Mouse (Mus musculus): ENCODE measurements around the gene Uba2.
"Not testable (repeated sequence)": the region's sequence is repeated elsewhere in the genome, so short reads cannot be mapped to it uniquely, and the experiment has no call there.

The Uba2 gene

DNA sequence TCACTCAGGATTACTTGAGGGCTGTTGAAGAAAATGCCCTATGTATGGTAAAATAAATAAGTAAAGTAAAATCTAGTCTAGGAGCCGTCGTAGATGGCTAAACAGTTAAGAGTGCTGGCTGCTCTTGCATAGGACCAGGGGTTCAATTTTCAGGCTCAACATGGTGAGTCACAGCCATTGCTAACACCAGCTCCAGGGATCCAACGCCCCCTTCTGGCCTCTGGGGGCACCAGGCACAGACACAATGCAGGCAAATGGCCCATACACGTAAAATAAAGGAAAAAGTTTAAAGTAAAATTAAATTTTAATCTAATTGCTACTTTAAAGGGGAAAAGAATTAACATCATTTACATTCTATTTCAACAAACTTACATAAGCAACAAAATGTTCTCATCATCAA lies 2.5 kb downstream of the Uba2 start:
- peak; percentile 47 for DNase-seq (ENCODE audit: low read depth, low spot score)

- DNase-seq (ENCODE audit: low read depth, low spot score) = no peak
Measured at GRCm38 (mm10) chr7:34165999-34166398, 3.4 kb downstream of the Uba2 start.

- no peak for DNase-seq (ENCODE audit: low read depth, low spot score)
Measured at GRCm38 (mm10) chr7:34164671-34165070, 4.7 kb downstream of the Uba2 start.

DNA sequence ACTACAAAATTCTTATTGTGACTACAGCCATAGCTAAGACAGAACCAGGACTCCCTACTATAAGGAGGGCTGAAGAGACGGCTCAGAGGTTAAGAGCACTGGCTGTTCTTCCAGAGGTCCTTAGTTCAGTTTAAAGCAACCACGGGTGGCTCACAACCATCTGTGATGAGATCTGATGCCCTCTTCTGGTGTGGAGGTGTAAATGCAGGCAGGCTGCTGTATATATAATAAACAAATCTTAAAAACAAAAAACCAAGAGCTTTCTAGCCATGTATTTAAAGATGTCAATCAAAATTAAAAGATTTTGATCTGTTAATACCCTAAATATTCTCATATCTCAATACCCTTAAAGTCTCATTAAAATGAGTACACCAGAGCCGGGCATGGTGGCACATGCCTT lies 10.2 kb downstream of the Uba2 start:
- DNase-seq (ENCODE audit: low read depth, low spot score) = no peak

DNA sequence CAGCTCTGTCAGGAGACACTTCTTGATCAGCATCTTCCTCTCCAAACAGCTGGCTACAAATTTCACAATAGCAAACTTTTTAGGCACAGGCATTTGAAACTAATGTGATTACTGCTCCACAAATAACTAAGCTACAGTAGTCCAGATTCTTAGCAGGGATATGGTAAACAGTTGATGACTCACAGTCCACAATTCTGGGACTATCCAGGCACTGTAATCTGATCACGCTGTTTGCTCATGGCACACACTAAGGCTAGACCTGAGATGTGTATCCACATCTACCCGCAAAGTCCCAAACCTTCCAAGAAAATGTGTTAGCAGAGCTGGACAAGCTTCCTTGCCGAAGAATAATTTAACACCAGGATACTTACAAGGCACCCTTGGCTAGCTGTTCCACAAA lies 11.4 kb downstream of the Uba2 start:
- no peak for DNase-seq (ENCODE audit: low read depth, low spot score)

- peak; percentile 8 for DNase-seq (ENCODE audit: low read depth, low spot score)
Measured at GRCm38 (mm10) chr7:34147193-34147592, 22.2 kb downstream of the Uba2 start.

- no peak for DNase-seq (ENCODE audit: low read depth, low spot score)
Measured at GRCm38 (mm10) chr7:34141123-34141522, 28.3 kb downstream of the Uba2 start.

- DNase-seq (ENCODE audit: low read depth, low spot score) = no peak
Measured at GRCm38 (mm10) chr7:34139493-34139892, 29.9 kb downstream of the Uba2 start.

GRCm38 (mm10) chr7:34134336-34134735 lies 35.1 kb downstream of the Uba2 start:
- DNase-seq (ENCODE audit: low read depth, low spot score) = no peak

GRCm38 (mm10) chr7:34133117-34133762 lies 36.2 kb downstream of the Uba2 start, which contains the start of gene Wtip:
Gene Wtip, minus strand, starts transcription at chr7:34133268.
- no peak for DNase-seq (ENCODE audit: low read depth, low spot score)

DNA sequence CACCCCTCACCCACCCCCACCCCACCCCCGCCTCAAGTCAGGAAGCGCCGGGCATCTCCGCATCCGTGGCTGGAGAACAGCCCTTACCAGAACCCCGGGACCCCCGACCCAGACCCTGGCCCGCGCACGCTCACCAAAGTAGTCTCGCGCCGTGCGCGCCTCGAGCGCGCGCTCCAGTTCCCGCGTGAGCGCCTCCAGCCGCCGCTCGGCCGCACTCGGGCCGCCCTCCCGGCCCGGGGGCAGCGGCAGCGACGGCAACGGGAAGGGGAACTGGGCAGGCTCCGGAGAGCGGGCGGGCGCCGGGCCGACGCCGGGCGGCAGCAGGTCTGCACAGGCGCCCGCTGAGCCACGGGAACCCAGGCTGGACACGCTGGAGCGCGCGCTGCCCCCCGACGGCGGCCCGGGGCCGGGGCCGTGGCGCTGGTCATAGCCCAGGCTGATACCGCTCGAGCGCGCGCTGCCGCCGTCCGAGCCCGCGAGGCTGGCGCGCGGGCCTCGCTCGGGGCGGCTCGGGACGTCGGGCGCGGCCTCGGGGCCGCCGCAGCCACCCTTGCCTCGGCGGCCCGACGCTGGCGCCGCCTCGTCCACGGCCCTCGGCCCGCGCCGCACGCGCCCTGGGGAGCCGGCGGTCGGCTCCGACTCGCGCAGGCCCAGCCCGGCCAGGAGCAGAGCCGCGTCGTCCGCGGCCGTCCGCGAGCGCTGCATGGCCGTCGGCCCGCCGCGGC lies 36.9 kb downstream of the Uba2 start:
- DNase-seq (ENCODE audit: low read depth, low spot score) = no peak

DNA sequence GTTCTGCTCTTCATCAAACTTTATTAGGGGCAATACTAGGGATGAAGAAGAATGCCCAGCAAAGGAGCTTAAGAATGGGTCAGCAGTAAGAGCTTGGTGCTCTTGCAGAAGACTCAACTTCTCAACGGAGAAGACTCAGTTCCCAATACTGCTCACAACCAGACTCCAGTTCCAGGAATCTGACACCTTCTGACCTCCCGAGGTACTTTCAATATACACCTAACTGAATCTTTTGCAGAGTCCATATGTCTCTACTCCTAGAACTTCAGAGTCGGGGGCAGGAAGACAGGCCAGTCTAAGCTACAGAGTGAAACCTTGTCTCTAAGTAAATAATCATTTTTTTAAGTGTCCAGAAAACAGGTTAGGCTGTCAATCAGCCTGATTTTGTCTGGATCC lies 37.4 kb downstream of the Uba2 start:
- DNase-seq (ENCODE audit: low read depth, low spot score) = no peak

GRCm38 (mm10) chr7:34131118-34131517 lies 38.3 kb downstream of the Uba2 start:
- no peak for DNase-seq (ENCODE audit: low read depth, low spot score)

DNA sequence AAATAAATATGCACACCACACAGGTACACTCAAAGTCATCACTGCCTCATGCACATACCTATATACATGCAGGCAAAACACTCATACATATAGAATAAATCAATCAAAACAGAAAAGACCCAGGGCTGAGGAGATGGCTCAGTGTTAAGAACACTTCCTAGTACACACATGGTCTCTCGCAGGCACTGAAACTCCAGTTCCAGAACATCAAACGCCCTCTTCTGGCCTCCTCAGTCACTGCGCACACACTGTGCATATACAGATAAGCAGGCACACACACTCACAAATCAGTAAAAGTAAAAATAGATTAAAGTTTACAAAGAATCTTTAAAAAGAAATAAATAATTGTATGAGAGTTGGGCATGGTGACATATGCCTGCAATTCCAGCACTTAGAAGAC lies 43.1 kb downstream of the Uba2 start:
- DNase-seq (ENCODE audit: low read depth, low spot score) = no peak

- DNase-seq (ENCODE audit: low read depth, low spot score) = no peak
Measured at GRCm38 (mm10) chr7:34125346-34125745, 44.1 kb downstream of the Uba2 start.

- no peak for DNase-seq (ENCODE audit: low read depth, low spot score)
Measured at GRCm38 (mm10) chr7:34122987-34123720, 46.2 kb downstream of the Uba2 start.

DNA sequence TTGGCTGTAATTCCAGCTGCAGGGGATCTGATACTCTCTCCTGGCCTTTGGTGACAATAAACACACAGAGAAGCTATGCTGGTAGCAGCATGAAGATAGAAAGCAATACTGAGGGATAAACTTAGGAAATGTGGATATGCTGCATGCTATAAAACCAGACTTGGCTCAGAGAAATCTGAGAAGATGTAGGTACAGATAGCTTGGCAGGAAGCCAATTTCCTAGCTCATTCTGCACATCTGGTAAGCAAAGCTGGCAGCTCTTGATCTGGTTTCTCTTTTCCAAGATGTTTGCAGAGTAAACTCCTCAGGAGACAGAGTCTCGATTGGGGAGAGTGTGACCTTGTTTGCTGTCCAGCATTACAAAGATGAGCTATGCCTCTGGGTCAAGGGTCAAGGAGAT lies 48.8 kb downstream of the Uba2 start:
- DNase-seq (ENCODE audit: low read depth, low spot score) = not testable (repeated sequence)

DNA sequence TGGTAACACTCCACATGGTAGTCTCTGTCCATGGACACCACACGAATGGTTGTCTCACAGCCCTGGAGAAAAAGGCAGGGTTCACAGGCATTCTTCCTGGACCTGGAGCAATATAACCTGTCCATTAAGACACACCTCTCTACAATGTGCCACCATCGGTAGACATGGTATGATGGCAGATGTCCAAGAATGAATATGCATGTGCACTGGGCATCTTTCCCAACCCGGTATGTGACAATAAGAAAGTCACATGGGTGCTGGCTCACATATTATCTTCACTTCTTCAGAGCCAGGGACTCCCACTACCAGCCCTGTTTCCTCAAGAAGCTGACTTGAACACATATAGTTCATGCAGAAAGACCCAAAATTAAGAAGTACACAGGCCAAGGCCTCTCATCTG lies 52.8 kb downstream of the Uba2 start:
- DNase-seq (ENCODE audit: low read depth, low spot score) = no peak

DNA sequence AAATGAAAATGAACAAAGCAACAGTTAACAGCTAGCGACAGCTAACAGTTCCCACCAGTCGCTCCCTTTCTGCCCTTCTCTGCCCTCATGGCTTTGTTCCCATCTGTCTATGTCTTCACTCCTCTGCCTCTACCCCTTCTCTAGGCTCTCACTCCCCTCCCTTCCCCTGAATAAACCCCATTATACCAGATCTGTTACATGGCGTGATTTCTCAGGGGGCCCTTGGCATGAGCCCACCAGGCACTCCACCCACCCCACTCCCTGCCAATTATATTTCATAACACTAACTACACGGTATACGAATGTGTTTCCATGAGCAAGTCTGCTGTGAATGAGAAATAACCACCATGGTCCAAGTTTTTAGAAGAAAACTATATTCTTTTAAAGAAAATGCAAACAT lies 60.2 kb downstream of the Uba2 start:
- DNase-seq (ENCODE audit: low read depth, low spot score) = no peak

DNA sequence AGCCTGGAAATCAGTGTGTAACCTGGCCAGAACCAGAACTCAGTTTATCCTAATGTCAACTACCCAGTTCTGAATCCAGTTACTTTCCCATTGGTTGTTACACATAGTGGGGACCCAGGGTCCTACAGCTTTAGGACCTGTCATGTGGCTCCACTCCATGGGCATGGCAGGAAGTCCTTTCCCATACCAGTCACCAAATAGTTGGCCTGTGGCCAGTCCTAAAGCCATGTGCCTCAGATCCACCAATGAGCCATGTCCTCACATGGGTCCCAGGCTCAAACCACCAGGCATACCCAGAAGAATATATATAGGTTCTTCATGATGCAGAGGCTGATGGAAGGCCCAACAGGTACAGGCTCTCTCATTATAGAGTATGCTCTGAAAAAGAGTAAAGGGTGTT lies 68.1 kb downstream of the Uba2 start:
- DNase-seq (ENCODE audit: low read depth, low spot score) = no peak

- DNase-seq (ENCODE audit: low read depth, low spot score) = no peak
Measured at GRCm38 (mm10) chr7:34100002-34100401, 69.4 kb downstream of the Uba2 start.

DNA sequence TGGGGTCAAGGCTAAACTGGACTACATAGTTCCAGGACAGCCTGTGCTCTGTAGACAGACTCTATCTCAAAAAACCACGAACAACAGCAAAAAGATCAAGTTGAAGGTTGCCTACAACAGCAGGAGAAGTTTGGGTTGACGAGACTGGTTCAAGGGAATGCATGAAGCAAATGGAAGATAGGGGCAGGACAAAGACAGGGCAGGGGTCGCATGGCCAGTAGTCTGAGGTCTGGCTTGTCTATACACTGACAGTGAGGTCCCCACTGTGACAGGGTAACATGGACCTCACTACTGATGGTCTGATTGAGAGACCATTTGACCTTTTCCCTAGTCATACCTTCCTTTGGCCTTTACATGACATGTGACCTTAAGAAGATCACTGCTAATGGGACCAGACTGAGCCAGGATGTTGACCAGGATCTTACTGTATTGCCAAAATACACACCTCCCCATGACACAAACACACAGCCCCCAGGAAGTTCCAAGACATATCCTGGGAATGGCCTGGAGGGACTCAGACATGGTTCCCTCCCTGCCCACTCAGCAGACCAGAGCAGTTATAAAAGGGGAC lies 74.4 kb downstream of the Uba2 start, which contains the start of gene Scgb1b30:
Scgb1b30 (plus strand) TSS at position 521 of the 571 bp plus-strand sequence.
- DNase-seq (ENCODE audit: low read depth, low spot score) = no peak

All from c-Kit-negative CD71-positive TER-119-positive erythroid progenitor cells, embryonic 14.5 days (primary cell).